Mouse (Mus musculus) c-Kit-positive CD71-negative TER-119-negative erythroid progenitor cells, embryonic 14.5 days (primary cell): ENCODE results near the gene Mrps36.
"Not testable (repeated sequence)": the region's sequence is repeated elsewhere in the genome, so short reads cannot be mapped to it uniquely, and the experiment has no call there.

ENCODE experiments used
- DNase-seq: peaks from one replicate; pipeline ENCODE4 v3.0.0-alpha.2; 2013; ENCODE audit warnings: low read depth

The Mrps36 gene

GRCm38 (mm10) chr13:100731462-100732046, 12.9 kb downstream of the Mrps36 start:
- DNase-seq, result not testable (repeated sequence)

DNA sequence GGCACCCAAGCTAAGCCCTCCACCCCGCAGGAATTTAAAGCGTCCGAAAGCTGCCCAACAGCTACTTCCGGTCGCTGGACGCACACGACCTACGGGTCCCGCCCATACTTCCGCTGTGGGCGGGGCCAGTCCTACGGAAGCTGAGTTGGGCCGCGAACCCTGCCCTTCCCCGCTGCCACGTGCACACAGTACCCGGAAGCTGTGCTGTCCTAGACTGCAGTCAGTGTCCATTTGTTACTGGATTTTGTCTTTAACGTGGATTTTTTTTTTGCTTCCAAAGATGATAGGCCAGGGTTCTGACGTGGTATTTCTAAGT, 13.6 kb downstream of the Mrps36 start, which contains the start of gene Cdk7:
Cdk7 (minus strand) TSS at position 79 of the 316 bp plus-strand sequence.
- peak; percentile 91 for DNase-seq

DNA sequence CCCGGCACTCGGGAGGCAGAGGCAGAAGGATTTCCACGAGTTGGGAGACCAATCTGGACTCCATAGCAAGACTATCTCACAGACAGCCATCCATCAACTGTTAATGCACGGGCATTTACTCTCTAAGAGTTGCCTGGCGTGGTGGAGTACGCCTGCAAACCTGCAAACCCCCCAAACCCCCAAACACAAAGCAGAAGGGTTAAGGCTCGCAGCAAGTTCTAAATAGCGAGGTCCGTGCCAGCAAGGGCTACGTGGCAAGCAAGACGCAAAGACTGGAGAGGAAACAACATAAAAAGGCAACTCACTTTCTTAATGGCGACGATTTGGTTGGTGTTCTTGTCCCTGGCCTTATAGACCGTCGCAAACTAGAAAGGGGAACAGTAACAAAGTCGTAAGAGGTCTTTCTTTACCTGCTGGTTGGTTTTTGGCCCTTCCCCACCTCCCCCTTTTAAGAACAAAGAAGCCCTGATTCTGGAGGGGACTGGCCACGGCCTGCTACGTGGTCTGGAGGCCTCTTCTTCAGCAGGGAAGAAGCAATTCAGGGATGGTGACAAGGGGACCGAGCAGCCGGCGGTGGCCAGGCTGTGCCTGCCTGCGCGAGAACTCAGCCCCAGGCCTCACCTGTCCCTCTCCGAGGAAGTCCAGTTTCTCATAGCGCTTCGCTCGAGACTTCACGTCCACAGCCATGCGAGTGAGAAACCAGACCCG, 14.2 kb downstream of the Mrps36 start:
- no peak for DNase-seq

DNA sequence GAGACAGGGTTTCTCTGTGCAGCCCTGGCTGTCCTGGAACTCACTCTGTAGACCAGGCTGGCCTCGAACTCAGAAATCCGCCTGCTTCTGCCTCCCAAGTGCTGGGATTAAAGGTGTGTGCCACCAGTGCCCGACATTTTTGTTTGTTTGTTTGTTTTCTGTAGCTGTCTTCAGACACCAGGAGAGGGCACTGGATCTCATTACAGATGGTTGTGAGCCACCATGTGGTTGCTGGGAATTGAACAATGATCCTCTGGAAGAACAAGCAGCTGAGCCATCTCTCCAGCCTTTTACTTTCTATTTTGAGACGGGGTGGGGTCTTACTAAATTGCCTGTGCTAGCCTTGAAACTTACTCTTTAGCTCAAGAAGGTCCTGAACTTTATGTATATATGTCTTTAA, 15.9 kb downstream of the Mrps36 start:
- not testable (repeated sequence) for DNase-seq

GRCm38 (mm10) chr13:100728086-100728485, 16.4 kb downstream of the Mrps36 start:
- no peak for DNase-seq

GRCm38 (mm10) chr13:100725194-100725593, 19.3 kb downstream of the Mrps36 start:
- DNase-seq, result no peak

- no peak for DNase-seq
Observed at GRCm38 (mm10) chr13:100724051-100724754, 20.3 kb downstream of the Mrps36 start.

DNA sequence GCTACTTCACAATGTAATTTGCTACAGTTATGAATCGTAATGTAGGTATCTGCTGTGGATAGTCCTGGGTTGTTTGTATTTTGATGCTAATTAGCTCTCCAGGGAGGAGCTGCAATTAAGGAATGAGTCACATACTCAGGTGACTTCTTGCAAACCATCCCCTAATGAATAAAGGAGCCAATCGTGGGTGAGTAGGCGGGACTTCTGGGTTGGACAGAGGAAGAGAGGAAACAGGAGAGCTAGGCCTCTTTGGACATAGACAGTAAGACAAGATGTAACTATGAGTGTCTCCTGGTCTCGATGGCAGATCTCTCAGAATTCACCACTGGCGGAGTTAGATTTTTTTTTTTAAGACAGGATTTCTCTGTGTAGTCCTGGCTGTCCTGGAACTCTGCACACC, 22.8 kb downstream of the Mrps36 start:
- no peak for DNase-seq

DNA sequence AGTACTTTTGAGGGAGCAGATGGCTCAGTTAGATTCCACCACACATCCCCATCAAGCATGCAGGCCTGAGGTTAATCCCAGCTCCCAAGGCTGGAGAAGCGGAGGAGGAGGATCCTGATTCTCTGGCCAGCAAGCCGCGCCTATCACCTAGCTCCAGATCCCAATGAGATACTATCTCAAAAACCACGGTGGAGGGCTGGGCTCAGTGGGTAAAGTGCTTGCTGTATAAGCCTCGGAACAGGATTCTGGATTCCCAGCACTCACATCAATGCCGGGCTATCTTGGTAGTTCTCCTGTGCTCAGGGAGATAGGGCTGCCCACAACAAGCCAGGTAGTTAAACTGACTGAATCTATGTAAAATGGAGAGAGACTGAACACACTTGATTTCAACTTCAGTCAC, 29.0 kb downstream of the Mrps36 start:
- no peak for DNase-seq

DNA sequence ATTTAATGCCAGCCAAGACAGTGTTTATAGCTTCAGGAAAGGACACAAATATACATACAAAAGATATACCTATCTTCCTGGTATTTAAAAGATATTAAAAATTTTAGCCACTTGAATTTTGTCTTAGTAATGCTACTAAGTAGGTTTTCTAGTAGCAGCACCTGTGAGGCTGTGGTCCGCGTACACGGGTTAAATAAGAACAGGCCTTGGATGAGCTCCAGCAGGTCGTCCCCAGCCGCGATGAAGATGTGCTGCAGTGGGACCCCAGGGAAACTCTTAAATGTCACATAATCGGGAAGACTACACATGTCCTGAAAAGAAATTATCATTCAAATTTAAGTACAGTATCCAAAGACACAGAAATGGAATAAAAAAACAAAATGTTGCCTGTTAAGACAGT, 38.3 kb downstream of the Mrps36 start:
- no peak for DNase-seq

GRCm38 (mm10) chr13:100703468-100703867, 41.0 kb downstream of the Mrps36 start:
- DNase-seq, result no peak

- no peak for DNase-seq
Observed at GRCm38 (mm10) chr13:100698866-100699265, 45.6 kb downstream of the Mrps36 start.

GRCm38 (mm10) chr13:100697541-100697940, 46.9 kb downstream of the Mrps36 start:
- DNase-seq, result no peak

DNA sequence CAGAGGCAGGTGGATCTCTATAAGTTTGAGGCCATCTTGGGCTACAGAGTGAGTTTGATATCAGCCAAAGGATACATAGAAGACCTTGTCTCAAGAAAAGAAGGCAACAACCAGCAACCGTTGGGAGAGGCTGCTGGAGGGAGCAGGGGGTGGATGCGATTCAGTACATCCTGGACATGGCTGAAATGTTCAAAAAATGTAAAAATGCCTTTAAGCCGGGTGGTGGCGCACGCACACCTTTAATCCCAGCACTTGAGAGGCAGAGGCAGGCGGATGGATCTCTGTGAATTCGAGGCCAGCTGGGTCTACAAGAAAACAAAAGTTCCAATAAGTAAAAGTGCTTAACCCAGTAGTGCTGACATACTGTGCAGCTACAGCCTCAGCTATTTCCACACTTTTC, 56.9 kb downstream of the Mrps36 start:
- no peak for DNase-seq
